Mouse (Mus musculus) liver, embryonic 11.5 days (tissue): Measurements from ENCODE around the gene Ephb2. TPM values are rescaled to one million over a fixed set of nuclear protein-coding genes. Genes with fewer than 3 reads are reported as not detected.

Experiments
- ATAC-seq: fragments of 200-750 bp; cut with Nextera tagmentation; replicated peaks from 2 replicates; pipeline ENCODE4 v1.8.0; 2017; ENCODE audit warnings: moderate number of reproducible peaks, mild to moderate bottlenecking, moderate TSS enrichment, moderate library complexity; ENCODE audit not compliant: low FRiP score
- DNase-seq: peaks from one replicate; pipeline ENCODE4 v3.0.0-alpha.2; 2017; ENCODE audit warnings: low spot score
- H3K27ac ChIP-seq: fragments of 300-500 bp; sonication (generic); 2 replicates; pipeline ENCODE4 v1.5.1; 2014; ENCODE audit warnings: mild to moderate bottlenecking, low read depth, low read length, control low read depth
- H3K27me3 ChIP-seq: fragments of 300-500 bp; sonication (generic); replicated peaks from 2 replicates; pipeline ENCODE4 v1.6.1; 2014; ENCODE audit warnings: low read length, mixed read lengths; ENCODE audit not compliant: control insufficient read depth, insufficient read depth
- H3K36me3 ChIP-seq: fragments of 300-500 bp; sonication (generic); 2 replicates; pipeline ENCODE4 v1.6.1; 2014; ENCODE audit warnings: mild to moderate bottlenecking, low read length, moderate library complexity, mixed read lengths; ENCODE audit not compliant: control insufficient read depth, insufficient read depth
- H3K4me1 ChIP-seq: fragments of 300-500 bp; sonication (generic); replicated peaks from 2 replicates; pipeline ENCODE4 v1.6.1; 2014; ENCODE audit warnings: low read length, mixed read lengths; ENCODE audit not compliant: control insufficient read depth, insufficient read depth
- H3K4me2 ChIP-seq: fragments of 300-500 bp; sonication (generic); 2 replicates; pipeline ENCODE4 v1.6.1; 2014; ENCODE audit warnings: mild to moderate bottlenecking, control low read depth, moderate library complexity
- H3K4me3 ChIP-seq: fragments of 300-500 bp; sonication (generic); 2 replicates; pipeline ENCODE4 v1.5.1; 2014; ENCODE audit warnings: low read depth, low read length, control low read depth
- H3K9ac ChIP-seq: fragments of 300-500 bp; sonication (generic); 2 replicates; pipeline ENCODE4 v1.6.1; 2014; ENCODE audit warnings: low read depth, low read length, control low read depth
- H3K9me3 ChIP-seq: fragments of 300-500 bp; sonication (generic); 2 replicates; pipeline ENCODE4 v1.6.1; 2016; ENCODE audit warnings: low read length, inconsistent platforms, mixed read lengths; ENCODE audit not compliant: control insufficient read depth
- WGBS: fragments of 180-500 bp; shearing (Covaris S2); extraction: QIAGEN DNeasy Blood & Tissue Kit; methylation state at CpG from one replicate; pipeline ENCODE4 v1.1.7; 2014; 5-methylcytosine and 5-hydroxymethylcytosine counted together
- polyA plus RNA-seq: library from polyadenylated mRNA; unstranded; fragments of >200 nt; fragmentation: Nextera tagmentation; extraction: Ambion mirVana; gene quantifications from 2 replicates; pipeline ENCODE4 v1.2.1, GENCODE M21; 2014

The Ephb2 gene
- polyA plus RNA-seq, 1 experiment from 2014 or later = 5.1 TPM

DNA sequence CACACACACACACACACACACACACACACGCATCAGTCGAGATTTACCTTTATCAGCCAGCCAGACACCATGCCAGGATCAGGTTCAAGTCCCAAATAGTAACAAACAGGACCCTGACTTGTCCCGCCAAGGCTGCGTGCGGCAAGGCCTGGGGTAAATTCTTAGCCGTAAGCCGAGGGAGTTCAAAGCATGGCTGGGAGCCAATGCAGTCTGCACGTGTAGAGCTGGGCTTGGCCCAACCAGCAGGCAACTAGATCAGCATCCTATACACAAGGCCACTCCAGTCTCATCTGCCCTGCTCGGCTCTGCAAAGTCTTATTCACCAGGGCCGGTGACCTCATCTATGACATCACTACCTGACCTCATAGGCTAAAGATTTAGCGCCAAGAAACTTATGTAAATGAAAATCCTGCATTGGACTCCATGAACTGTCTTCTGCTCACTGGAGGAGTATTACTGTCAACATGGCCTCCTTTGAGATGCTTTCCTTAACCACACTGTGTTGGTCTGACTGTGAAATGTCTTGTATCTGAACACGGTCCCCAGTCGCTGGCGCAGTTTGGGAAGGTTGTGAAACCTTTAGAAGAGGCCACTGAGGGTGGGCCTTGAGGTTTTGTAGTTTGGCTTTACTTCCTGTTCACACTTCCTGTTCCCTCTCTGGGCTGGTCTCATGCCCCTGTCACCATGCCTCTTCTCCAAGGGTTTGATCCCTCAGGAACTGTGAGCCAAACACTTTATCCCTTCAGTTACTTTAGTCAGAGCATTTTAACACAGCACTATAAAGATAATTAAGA lies 117.4 kb downstream of the Ephb2 start:
- H3K4me1 ChIP-seq = no peaks in the 10 kb centered on the region
- no peak overlapping the region for H3K9ac ChIP-seq
- 82% methylated on average over 14 of the region's 14 CpGs for WGBS
- no peak overlapping the region for H3K4me2 ChIP-seq
- H3K9me3 ChIP-seq = no peaks in the 10 kb centered on the region
- ATAC-seq (no peak), DNase-seq (no peak)
- no peak overlapping the region for H3K4me3 ChIP-seq
- H3K27ac ChIP-seq = no peak overlapping the region
- no peaks in the 10 kb centered on the region for H3K36me3 ChIP-seq
- H3K27me3 ChIP-seq = no peaks in the 10 kb centered on the region

DNA sequence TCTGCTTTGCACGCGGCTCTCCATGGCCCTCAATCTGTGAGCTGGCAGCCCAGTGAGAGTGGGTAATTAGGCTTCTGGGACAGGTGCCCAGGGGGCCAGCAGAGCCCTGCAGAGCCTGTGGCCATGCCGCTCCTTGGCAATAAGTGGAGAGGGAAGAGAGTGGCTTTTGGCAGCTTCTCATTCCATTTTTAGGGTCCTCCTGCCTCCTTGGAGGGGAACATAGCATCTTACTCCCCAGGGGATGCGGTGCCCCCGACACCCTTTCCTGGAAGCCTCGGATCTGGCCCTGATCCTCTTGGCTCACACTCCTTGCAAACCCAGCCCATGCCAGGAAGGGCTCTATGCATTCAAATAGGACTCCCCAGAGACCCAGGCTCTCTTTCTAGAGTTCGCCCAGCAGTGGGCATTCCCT lies 119.2 kb downstream of the Ephb2 start:
- Histone ChIP-seq H3K4me2 (no peak overlapping the region), H3K4me1 (no peaks in the 10 kb centered on the region), H3K27ac (no peak overlapping the region), H3K4me3 (no peak overlapping the region), H3K36me3 (no peaks in the 10 kb centered on the region), H3K9me3 (no peaks in the 10 kb centered on the region), H3K27me3 (no peaks in the 10 kb centered on the region), H3K9ac (no peak overlapping the region)
- no peak for ATAC-seq
- DNase-seq = no peak
- 82% methylated on average over 7 of the region's 7 CpGs for WGBS

DNA sequence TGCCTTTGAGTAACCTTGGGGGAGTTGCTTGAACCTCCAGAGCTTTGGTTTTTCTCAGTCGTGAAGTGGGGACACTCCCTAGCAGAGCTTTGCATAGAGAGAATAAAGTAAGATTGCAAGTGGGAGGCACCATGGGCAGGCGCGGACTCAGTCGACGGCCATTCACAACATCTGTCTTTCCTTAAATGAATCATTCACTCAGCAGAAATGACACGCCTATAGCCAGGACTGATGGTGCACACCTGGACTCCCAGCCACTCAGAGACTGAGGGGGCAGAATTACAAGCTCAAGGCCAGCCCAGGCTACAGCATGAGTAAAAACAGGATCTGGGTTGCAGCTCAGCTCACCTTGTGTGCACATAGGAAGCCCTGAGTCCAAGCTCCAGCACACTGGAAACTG lies 121.3 kb downstream of the Ephb2 start:
- no peak overlapping the region for H3K4me2 ChIP-seq
- H3K27me3 ChIP-seq = no peaks in the 10 kb centered on the region
- H3K36me3 ChIP-seq = no peaks in the 10 kb centered on the region
- no peaks in the 10 kb centered on the region for H3K9me3 ChIP-seq
- H3K4me3 ChIP-seq = no peak overlapping the region
- H3K27ac ChIP-seq = no peak overlapping the region
- ATAC-seq (no peak), DNase-seq (no peak)
- no peak overlapping the region for H3K9ac ChIP-seq
- 70% methylated on average over 6 of the region's 6 CpGs for WGBS
- no peaks in the 10 kb centered on the region for H3K4me1 ChIP-seq

DNA sequence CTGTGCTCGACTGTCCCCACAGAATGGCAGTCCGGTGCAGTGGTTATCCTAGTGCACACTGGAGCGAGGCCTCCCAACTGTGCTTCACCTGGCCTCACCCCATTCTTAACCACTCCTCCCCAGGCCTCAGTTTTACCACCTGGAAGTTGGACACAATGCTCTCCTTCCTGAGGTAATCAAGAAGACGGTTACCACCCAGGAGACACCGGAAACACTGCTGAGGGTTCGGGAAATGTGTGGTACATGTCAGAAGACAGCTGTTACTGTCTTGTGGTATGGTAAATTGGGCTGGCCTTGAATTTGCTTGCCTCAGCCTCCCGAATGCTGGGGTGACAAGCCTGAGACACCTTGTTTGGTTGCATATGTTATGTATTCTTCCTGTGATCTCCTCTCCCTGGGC lies 121.9 kb downstream of the Ephb2 start:
- Histone ChIP-seq H3K27me3 (no peaks in the 10 kb centered on the region), H3K27ac (no peak overlapping the region), H3K36me3 (no peaks in the 10 kb centered on the region), H3K4me2 (no peak overlapping the region), H3K4me1 (no peaks in the 10 kb centered on the region), H3K9ac (no peak overlapping the region), H3K9me3 (no peaks in the 10 kb centered on the region), H3K4me3 (no peak overlapping the region)
- ATAC-seq = no peak
- no peak for DNase-seq
- WGBS = 79% methylated on average over 7 of the region's 7 CpGs

DNA sequence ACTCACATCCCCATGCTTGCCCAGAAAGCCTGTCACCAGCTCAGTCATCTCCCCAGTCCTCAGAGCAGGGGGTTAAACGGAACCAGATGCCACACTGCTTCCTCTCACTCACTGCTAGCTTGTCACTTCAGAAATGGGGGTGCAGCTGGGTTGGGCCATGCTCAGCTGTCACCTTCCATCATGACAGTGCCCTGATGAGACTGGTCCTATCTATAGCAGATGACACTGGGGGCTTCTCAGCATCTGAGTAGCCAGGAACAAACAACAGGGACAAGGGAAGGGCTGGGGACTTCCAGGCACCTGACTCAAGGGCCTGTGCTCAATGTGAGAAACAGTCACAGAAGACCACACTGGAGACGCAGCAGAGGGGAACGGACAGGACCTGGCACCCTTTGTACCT lies 122.4 kb downstream of the Ephb2 start:
- Histone ChIP-seq H3K4me2 (no peak overlapping the region), H3K27ac (no peak overlapping the region), H3K4me1 (no peaks in the 10 kb centered on the region), H3K27me3 (no peaks in the 10 kb centered on the region), H3K4me3 (no peak overlapping the region), H3K9me3 (no peaks in the 10 kb centered on the region), H3K9ac (no peak overlapping the region), H3K36me3 (no peaks in the 10 kb centered on the region)
- WGBS = 70% methylated on average over 3 of the region's 3 CpGs
- ATAC-seq (no peak), DNase-seq (no peak)

DNA sequence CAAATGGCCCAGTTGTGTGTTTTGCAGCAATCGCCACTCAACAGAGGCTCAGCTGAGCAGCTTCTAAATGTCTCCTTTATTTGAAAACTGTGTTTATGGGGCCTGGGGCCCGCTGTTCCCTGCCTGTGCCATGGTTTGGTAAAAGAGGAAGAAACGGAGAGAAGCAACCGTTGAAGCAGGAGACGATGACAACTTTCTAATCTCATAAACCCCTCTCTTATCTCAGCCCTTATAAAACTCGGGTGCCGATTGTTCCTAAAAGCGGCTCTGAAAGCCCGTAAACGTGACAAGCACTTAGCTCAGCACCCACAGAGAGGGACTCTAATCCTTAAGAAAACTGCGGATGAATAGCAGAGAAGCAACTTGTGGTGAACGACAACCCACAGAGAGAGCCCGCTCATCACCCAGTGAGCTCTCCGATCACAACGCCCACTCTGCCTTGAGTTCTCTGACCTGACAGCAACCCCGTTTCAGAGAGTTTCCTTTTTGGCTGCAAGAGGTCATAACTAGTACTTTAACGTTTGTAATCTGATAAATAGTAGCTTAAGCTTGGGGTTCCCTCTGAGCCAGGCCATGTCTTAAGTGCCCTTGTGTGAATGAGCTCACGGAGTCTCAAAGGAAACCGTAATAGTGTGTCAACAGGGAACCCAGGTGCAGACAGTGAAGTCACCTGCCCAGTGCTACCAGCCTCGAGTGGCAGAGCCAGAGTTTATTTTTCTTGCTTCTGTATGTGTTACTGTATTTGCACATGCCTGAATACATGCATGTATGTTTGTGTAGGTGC lies 123.6 kb downstream of the Ephb2 start:
- H3K27me3 ChIP-seq = no peaks in the 10 kb centered on the region
- H3K4me2 ChIP-seq = peak overlapping the region; percentile 7; the same call in 1 of the 2 replicates
- no peaks in the 10 kb centered on the region for H3K36me3 ChIP-seq
- DNase-seq (no peak), ATAC-seq (no peak)
- no peak overlapping the region for H3K4me3 ChIP-seq
- no peaks in the 10 kb centered on the region for H3K9me3 ChIP-seq
- WGBS = 28% methylated on average over 20 of the region's 20 CpGs
- no peak overlapping the region for H3K27ac ChIP-seq
- no peaks in the 10 kb centered on the region for H3K4me1 ChIP-seq
- H3K9ac ChIP-seq = no peak overlapping the region

DNA sequence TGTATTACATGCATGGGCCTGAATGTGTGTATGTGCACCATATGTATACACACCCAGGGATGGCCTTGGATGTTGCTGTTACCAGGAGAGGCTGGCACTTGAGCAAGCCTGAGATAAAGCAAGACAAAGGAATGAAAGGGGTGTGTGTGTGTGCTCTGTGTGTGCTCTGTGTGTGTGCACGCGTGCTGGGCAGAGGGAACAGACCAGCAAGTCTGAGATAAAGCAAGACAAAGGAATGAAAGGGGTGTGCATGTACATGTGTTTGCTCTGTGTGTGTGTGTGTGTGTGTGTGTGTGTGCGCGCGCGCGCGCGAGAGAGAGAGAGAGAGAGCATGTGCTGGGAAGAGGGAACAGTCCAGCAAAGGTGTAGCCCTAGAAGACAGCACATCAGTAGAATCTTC lies 125.4 kb downstream of the Ephb2 start:
- ATAC-seq (no peak), DNase-seq (no peak)
- Histone ChIP-seq H3K27me3 (no peaks in the 10 kb centered on the region), H3K36me3 (no peaks in the 10 kb centered on the region), H3K9me3 (no peaks in the 10 kb centered on the region), H3K9ac (no peak overlapping the region), H3K4me1 (no peaks in the 10 kb centered on the region), H3K27ac (no peak overlapping the region), H3K4me3 (no peak overlapping the region), H3K4me2 (no peak overlapping the region)
- 95% methylated on average over 9 of the region's 9 CpGs for WGBS

DNA sequence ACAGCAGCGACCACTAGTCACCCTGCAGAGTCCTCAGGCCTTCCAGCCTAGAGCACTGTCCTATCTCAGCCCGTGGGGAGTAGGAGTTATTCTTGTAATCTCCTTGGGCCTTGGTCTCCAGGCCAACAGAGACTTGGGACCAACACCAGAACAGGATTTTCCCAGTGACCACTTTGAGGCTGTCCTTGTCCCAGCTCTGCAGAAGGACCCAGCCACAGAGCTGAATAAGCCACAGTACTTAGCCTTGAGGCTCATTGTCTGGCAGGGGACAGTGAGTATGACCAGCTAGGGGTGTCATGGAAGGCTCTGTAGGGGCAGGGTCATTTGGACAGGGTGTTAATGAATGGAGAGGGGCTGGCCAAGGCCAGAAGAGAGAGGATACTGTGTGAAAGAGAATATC lies 126.8 kb downstream of the Ephb2 start:
- ATAC-seq (no peak), DNase-seq (no peak)
- Histone ChIP-seq H3K9ac (no peak overlapping the region), H3K9me3 (no peaks in the 10 kb centered on the region), H3K36me3 (no peaks in the 10 kb centered on the region), H3K4me3 (no peak overlapping the region), H3K27me3 (no peaks in the 10 kb centered on the region), H3K4me2 (no peak overlapping the region), H3K27ac (no peak overlapping the region), H3K4me1 (0 out of 2 replicates have a peak, but pooled peaks cover 2% of the 10 kb centered on the region)
- 52% methylated on average over 2 of the region's 2 CpGs for WGBS

DNA sequence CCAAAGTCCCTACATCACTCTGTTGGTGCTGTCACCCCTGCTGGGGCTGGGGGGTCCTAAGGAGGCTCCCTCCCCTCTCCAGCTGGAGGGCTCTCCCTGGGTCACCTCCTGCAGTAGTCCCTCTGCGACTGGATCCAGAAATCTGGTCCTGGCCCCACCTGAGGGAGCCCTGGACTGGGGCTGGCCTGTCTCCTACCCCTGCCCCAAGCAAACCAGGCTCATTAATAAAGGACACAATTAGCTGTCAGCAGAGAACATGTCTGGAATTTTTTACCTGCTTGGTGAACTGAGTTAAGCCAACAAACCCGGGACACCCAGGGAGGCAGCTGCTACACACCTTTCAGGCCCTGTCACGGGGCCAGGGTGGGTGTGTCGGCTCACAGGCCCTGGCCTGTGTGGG lies 129.1 kb downstream of the Ephb2 start:
- H3K4me1 ChIP-seq = 0 out of 2 replicates have a peak, but pooled peaks cover 2% of the 10 kb centered on the region
- H3K4me3 ChIP-seq = no peak overlapping the region
- H3K27me3 ChIP-seq = no peaks in the 10 kb centered on the region
- no peak overlapping the region for H3K27ac ChIP-seq
- no peak for DNase-seq
- H3K36me3 ChIP-seq = no peaks in the 10 kb centered on the region
- H3K9me3 ChIP-seq = no peaks in the 10 kb centered on the region
- ATAC-seq = no peak
- H3K4me2 ChIP-seq = no peak overlapping the region
- 74% methylated on average over 4 of the region's 4 CpGs for WGBS
- no peak overlapping the region for H3K9ac ChIP-seq
